Mouse (Mus musculus): Measurements from ENCODE around the gene Adam19.

Adam19 gene

DNA sequence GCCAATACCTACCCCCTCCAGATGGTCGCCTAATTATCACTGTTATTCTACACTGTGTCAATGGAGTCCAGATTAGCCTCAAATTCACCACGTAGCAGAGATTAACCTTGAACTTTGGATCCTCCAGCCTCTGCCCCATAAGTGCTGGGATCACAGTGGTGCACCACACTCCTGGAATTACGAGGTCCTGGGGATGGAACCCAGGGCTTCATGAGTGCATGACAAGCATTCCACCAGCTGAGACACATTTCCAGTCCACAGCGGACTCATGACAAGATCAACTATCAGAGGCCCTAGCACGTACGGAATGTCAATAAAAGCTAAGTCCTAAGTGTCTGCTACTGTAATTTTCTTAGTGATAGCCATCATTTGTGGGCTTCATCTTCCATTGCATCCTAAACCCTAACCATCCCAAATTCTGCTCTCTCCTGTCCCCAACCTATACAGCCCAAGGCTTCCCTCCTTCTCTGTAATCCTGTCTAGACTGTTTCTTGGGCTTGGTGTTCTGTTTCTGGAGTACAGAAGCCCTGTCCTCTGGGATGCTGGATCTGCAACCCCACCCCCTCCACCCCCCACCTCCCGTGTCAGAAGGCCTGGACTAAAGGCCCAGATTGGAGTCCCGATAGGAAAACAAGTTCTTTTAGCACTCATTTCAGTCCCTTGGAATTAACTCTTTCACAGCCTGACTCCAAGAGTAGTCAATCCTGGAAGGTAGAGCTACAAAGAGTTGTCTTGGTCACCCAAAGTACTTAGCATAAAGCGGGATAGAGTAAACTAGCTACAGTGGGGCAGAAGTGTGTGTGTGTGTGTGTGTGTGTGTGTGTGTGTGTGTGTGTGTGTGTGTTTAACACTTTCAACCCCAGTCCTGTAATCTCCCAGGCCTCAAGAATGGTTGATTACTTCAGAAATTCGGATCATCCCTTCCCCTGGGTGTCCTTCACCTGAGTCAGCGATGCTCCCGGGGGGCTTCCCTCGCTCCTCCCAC lies 589 bp upstream of the Adam19 start:
- DNase-seq (ENCODE audit: low spot score), result no peak

DNA sequence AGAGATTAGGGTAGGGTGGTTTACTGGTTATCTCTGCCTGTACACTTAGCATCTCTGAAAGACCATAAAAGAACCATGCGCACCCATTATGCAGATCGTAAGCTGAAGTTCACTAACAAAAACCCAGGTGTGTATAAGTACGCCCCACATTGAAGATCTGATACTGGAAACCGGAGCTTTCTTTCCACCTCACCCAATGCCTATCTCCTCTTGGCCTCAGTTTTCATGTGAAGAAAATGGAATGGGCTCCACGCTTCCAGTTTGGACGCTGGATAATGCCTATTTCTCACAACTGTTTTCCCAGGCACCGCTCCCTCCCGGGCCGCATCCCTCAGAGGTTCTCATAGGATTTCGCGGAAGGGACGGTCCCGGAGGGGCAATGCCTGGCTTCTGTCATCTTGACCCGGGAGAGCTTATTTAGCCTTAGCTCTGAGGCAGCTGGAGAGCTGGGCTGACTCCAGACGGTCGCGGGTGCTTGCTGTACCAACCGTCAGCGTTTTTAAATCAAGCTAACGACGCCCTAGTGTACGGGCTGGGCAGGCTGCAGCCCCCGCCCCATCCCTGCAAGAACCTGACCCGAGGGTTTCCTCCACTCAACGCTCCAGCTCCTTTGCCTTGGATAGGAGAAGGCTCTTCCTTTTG lies 1.1 kb downstream of the Adam19 start:
- no peak for DNase-seq (ENCODE audit: low spot score)

DNA sequence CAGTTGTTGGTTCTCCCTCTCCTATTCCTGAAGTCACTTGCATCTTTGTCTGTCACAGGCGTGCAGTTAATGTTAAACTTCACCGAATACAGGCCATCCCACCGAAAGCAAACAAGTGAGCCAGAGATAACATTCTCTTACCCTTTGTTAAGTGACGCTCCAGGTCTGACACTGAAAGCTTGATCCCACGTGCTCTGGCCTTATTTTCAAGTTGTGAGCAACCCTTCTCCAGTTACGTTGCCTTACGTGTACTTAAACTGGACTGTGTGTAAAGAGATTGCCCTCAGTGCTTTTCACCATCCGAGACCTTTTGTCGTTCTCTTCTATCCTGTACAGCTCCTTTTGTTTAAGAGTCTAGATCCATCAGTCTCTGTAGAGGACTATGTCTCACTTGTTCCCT lies 2.2 kb downstream of the Adam19 start:
- DNase-seq (ENCODE audit: low spot score), result no peak

DNA sequence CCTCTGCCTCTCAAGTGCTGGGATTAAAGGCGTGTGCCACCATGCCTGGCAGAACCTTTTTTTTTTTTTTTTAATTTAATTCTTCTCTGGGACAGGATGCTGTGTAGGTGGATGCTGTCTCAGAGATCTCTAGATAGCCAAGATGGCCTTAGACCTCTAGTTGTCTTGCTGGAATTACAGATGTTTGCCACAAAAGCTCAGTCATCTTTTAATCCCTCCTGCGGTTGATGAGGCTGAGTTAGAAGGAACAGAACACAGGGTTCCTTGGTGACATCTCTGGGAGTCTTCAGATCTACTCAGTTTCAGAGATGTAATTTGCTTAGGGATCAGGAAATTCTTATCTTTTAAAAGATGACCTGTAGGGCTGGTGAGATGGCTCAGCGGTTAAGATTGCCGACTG lies 3.1 kb downstream of the Adam19 start:
- DNase-seq (ENCODE audit: low spot score), result no peak

GRCm38 (mm10) chr11:46059887-46060650 lies 4.3 kb downstream of the Adam19 start:
- DNase-seq (ENCODE audit: low spot score), result no peak

- no peak for DNase-seq (ENCODE audit: low spot score)
Observed at GRCm38 (mm10) chr11:46060651-46061020, 4.8 kb downstream of the Adam19 start.

DNA sequence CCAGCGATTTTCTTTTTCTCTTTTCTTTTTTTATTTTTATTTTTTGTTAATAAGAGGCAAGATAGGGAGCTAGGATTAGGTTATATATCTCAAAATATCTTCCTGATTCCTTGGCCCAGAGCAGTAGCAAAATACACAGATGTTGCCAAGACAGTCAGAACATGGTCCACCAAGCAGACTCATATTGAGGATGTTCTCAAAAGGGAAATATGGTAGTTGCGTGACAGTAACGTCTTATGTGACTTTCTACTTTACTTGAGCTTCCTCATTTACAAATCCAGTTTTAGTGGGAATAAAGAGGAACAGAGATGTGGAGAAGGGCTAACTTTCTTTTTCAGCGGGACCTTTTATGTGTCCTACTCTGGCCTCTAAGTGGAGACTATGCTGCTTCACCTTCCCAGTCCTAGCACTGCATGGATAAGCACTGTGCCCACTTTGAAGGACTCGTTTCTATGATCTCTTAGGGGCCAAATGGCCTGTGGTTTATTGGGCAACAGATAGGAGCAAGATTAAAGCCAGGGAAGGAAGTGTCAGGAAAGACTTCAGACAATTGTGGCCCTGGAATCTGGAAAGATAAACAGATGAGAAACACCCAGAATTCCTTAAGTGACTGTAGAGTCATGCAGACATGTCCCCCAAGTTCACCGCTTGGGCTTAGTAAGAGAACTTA lies 6.1 kb downstream of the Adam19 start:
- no peak for DNase-seq (ENCODE audit: low spot score)

- DNase-seq (ENCODE audit: low spot score), result no peak
Observed at GRCm38 (mm10) chr11:46062569-46062968, 6.8 kb downstream of the Adam19 start.

- no peak for DNase-seq (ENCODE audit: low spot score)
Observed at GRCm38 (mm10) chr11:46062993-46063731, 7.4 kb downstream of the Adam19 start.

- DNase-seq (ENCODE audit: low spot score), result no peak
Observed at GRCm38 (mm10) chr11:46064767-46065166, 9.0 kb downstream of the Adam19 start.

DNA sequence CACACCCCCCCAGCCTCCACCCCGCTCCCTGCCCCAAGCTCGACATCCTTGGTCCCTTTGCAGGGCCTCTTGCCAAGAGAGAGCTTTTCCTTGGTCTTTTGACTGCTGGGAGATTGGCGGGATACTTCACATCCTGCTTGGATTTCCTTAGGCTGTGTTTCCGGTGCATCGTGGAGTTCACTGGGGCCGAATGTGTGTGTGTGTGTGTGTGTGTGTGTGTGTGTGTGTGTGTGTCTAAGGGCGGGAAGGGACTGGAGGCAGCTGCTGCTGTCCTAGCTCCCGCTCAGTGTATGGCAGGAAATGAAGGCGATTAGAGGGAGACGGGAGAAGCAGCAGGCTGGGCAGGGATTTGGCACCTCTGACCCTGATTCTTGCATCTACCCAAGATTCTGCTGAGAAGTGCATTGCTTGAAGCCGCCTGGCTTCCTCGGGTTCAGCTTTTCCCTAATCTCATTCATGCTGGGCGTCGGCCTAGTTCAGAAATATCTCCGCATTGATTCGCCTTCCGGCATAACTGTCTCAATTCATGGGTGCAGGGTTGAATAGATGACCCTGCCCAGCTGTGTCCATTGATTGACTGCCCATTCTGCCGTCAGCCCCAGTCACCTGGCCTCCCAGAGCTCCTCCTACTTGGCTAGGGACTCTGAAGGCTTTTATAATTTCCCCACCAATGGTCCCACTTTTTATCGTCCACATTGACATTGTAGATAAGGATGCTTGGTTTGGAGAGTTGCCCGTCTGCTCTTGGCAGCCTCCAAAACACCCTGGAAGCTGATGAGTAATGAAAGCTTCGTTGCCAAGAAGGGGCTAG lies 9.6 kb downstream of the Adam19 start:
- DNase-seq (ENCODE audit: low spot score), result no peak

DNA sequence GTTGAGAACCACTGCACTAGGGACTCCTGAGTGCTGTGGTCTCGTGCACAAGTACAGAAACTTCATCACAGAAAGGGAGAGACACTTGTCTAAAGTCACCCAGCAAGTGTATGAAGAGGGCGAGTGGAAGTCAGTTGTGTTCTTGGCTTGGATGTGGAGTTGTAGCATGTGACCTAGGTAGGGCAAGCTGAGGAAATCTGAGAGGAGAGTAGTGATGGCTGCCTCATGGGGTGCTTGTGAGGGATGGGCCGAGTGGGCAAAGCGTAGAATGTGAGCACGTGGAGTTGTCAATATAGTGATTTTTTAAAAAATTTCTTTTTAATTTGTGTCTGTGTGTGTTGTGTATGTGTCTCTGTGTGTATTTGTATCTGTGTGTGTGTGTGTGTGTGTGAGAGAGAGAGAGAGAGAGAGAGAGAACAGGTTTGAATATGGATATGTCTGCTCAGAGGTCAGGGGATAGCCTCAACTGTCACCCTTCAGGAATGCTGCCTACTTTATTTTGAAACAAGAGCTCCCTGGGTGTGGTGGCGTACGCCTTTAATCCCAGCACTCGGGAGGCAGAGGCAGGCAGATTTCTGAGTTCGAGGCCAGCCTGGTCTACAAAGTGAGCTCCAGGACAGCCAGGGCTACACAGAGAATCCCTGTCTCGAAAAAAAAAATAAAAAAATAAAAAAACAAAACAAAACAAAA lies 11.7 kb downstream of the Adam19 start:
- no peak for DNase-seq (ENCODE audit: low spot score)

DNA sequence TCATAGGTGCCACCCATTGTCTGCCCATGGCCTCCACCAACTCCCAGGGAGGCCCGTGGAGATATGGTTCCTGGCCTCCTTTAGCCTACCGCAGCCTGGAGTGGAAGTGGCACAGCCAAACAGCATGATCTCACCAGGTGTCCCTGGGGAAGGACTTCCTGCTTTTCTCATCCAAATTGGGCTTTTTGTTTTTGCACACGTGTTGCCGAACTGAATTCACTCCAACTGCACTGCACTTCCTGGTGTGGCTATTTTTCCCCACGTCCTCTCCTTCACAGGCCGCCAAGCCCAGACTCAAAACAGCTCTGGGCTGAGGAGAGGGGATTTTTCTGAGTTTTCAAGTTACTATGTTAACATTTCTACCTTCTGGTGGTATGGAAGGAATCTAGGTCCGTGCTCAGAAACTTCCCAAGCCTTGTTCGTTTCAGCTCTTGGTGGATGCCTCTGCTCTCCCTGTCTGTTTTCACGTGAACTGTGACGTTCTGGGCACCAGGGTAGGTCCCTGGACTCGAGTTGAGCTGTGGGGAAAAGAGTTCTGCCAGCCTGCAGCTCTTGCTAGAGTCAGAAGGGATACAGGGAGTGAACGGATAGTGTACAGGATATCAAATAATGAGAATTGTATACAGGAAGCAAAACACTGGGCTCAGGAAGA lies 13.1 kb downstream of the Adam19 start:
- no peak for DNase-seq (ENCODE audit: low spot score)

GRCm38 (mm10) chr11:46069408-46070003 lies 13.7 kb downstream of the Adam19 start:
- no peak for DNase-seq (ENCODE audit: low spot score)

- no peak for DNase-seq (ENCODE audit: low spot score)
Observed at GRCm38 (mm10) chr11:46070161-46070560, 14.4 kb downstream of the Adam19 start.

- no peak for DNase-seq (ENCODE audit: low spot score)
Observed at GRCm38 (mm10) chr11:46070789-46071188, 15.0 kb downstream of the Adam19 start.

DNA sequence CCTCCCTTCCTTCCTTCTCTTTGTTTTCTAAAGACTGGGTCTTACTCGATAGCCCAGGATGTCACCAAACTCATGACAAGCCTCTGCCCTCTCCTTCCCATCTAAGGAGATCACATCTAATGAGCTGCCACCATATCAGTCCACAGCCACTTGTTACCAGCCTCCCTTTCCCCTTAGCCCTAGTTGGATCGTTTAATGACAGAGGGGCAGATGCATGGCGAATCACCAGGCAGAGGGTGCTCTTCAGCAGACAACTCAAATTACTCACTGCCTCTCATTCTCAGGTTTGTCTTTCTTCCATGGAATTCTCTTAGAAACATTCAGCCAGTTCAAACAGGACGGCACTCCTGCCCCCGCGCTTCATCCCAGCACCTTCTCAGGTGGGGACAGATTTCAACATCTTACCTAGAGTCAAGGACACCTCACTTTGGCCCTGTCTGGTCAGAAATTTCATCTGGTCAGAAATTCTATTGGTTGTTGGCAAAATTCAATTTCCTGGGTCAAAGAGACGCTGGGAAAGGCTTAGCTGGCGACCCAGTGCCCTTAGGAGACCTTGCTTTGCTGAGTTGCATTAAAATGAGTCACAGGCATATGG lies 16.8 kb downstream of the Adam19 start:
- no peak for DNase-seq (ENCODE audit: low spot score)

DNA sequence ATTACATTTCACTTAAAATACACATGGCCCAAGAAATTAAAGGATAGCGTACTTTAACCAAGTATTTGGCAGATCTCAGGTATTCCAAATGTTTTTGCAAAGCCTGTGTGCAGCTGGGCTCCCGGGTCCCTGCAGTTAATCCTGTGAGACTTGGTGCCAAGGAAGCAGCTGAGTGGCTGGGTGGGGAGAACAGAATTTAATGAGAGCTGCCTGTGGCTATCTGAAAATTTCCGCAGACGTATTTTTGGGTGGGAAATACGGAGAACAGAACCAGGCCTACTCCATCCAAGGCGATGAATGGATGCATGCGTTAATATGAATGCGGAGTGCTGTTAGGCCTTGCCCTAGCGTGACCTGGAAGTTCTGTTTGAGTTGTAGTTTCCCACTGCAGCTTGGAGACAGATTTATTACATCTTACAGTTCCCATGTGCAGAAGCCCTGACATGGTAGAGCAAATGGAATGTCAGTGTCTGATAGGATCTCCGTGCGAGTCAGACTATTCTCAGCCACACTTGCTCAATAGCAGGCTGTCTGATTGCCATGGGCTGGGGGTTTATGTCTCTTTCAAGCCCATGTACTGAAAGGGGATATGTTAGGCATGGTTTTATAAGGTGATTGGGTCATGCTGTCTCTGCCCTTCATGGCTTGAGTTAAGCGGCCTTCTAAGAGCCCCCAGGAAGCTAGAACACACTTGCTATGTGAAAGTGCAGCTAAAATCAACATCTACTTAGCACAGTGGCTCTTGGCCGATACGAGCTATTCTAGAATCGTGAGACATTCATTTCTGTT lies 17.5 kb downstream of the Adam19 start:
- no peak for DNase-seq (ENCODE audit: low spot score)

Data from urinary bladder, postnatal 10 days (tissue).